Mouse (Mus musculus) kidney, embryonic 15.5 days (tissue): ENCODE measurements at regions not wholly inside any gene's neighbourhood (a gene's known extent, or its start where the extent isn't known, plus 50 kb on each side); places are given as distances from the start of the nearest gene placed in this dataset.

ENCODE experiments used
- ATAC-seq: fragments of 200-750 bp; cut with Nextera tagmentation; replicated peaks from 2 replicates; pipeline ENCODE4 v1.8.0; 2017; ENCODE audit warnings: moderate TSS enrichment; ENCODE audit not compliant: low FRiP score
- H3K27ac ChIP-seq: fragments of 300-500 bp; sonication (generic); 2 replicates; pipeline ENCODE4 v1.5.1; 2015; ENCODE audit warnings: mild to moderate bottlenecking, inconsistent platforms
- H3K27me3 ChIP-seq: fragments of 300-500 bp; sonication (generic); 2 replicates; pipeline ENCODE4 v1.6.1; 2015; ENCODE audit warnings: inconsistent platforms
- H3K36me3 ChIP-seq: fragments of 300-500 bp; sonication (generic); 2 replicates; pipeline ENCODE4 v1.6.1; 2015; ENCODE audit warnings: inconsistent platforms
- H3K4me1 ChIP-seq: fragments of 300-500 bp; sonication (generic); 2 replicates; pipeline ENCODE4 v1.6.1; 2015; ENCODE audit warnings: inconsistent platforms
- H3K4me2 ChIP-seq: fragments of 300-500 bp; sonication (generic); 2 replicates; pipeline ENCODE4 v1.6.1; 2015; ENCODE audit warnings: moderate library complexity, mild to moderate bottlenecking, inconsistent platforms
- H3K4me3 ChIP-seq: fragments of 300-500 bp; sonication (generic); replicated peaks from 2 replicates; pipeline ENCODE4 v1.5.1; 2015; ENCODE audit warnings: mild to moderate bottlenecking, inconsistent platforms
- H3K9ac ChIP-seq: fragments of 300-500 bp; sonication (generic); 2 replicates; pipeline ENCODE4 v1.6.1; 2015; ENCODE audit warnings: mild to moderate bottlenecking, inconsistent platforms
- H3K9me3 ChIP-seq: fragments of 300-500 bp; sonication (generic); replicated peaks from 2 replicates; pipeline ENCODE4 v1.6.1; 2016; ENCODE audit warnings: inconsistent platforms
- WGBS: fragments of 180-500 bp; shearing (Covaris S2); methylation state at CpG from one replicate; pipeline ENCODE4 v1.1.7; 2015; ENCODE audit warnings: mixed read lengths; 5-methylcytosine and 5-hydroxymethylcytosine counted together

DNA sequence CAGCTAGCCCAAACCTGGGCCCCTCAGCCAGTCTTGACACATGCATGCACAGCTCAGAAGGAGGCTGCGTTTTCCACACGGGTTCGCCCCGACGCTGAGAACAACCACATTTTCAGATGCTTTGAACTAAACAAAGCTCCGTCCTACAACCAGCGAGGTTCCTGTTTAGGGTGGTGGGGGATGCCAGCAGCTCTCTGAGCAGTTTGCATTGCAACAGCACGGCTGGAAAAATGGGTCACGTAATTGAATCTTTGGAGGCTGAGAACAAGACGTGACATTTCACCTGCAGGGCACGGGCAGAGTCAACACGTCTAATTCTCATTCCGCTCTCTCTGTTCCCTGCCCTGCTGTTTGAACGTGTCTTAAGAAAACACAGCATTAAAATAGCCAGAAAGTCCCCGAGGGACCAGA lies 119.2 kb downstream of the Syk start:
- Histone ChIP-seq H3K36me3 (no peaks in the 10 kb centered on the region), H3K9me3 (no peaks in the 10 kb centered on the region), H3K4me1 (peaks cover 6% of the 10 kb centered on the region), H3K27ac (no peak overlapping the region), H3K4me2 (peak overlapping the region; percentile 34), H3K27me3 (0 out of 2 replicates have a peak, but pooled peaks cover 7% of the 10 kb centered on the region), H3K4me3 (no peak overlapping the region), H3K9ac (no peak overlapping the region)
- 13% methylated on average over 15 of the region's 15 CpGs for WGBS
- no peak for ATAC-seq

DNA sequence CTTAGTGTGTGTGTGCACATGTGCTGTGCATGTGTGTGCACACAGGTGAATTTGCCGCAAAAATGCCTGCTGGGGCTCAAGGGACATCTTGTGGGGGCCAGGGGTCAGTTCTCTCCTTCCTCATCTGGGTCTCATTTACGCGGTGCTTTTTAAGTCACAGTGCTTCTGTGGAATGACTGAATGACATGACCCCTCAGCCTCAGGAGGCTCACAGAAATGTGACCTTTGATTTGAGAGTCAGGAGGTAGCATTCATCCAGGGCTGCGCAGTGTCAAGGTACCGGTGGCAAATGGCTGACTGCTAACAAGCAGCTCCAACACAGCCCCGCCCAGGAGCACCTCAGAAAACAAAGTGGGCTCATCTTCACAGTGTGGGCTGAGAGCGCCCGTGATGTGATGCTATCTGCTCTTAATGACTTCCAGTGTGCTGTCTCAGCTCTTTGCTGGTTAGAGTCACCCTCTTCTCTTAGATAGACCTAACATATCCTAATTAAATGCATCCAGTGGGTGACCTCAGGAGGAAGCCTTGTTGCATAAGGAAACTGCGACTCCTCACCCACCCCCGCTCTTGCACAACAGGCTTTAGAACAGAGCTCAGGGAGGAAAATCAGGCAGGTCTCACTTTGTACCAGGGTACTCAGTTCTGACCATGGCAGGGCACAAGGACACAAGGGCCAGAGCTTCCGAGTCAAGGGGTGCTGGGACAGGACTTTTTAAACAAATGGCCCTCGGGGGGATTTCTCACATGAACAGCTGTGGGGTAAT lies 120.6 kb downstream of the Syk start:
- 46% methylated on average over 12 of the region's 12 CpGs for WGBS

DNA sequence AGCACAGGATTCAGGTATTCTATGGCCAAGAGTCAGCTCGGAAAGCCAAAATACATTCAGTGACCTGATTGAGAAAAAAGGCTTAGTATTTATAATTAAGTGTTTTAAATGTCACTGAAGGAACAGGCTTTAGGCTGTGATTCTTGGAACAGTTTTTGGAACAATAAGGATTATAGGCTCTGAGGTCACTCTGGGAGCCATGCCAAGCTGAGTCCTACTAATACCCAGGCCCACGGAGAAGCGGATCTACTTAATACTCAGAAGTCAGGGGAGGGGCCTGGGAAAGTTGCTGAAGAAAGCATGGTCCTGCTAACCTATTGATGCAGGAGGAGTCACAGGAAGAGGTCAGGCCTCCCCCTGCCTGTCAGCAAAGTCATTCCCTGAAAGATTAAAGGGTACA lies 121.7 kb downstream of the Syk start:
- Histone ChIP-seq H3K4me1 (peaks cover 6% of the 10 kb centered on the region), H3K27ac (no peak overlapping the region), H3K27me3 (0 out of 2 replicates have a peak, but pooled peaks cover 7% of the 10 kb centered on the region), H3K36me3 (no peaks in the 10 kb centered on the region), H3K4me3 (no peak overlapping the region), H3K9me3 (no peaks in the 10 kb centered on the region), H3K9ac (no peak overlapping the region), H3K4me2 (no peak overlapping the region)
- 56% methylated on average over 3 of the region's 3 CpGs for WGBS
- ATAC-seq: no peak

More for the DNA sequence above, 120.6 kb downstream of the Syk start:
- H3K4me1 ChIP-seq: peaks cover 6% of the 10 kb centered on the region
- H3K4me3 ChIP-seq: no peak overlapping the region
- 0 out of 2 replicates have a peak, but pooled peaks cover 7% of the 10 kb centered on the region for H3K27me3 ChIP-seq
- H3K9me3 ChIP-seq: no peaks in the 10 kb centered on the region
- H3K27ac ChIP-seq: no peak overlapping the region
- H3K4me2 ChIP-seq: no peak overlapping the region
- no peak for ATAC-seq
- H3K36me3 ChIP-seq: no peaks in the 10 kb centered on the region
- H3K9ac ChIP-seq: no peak overlapping the region

DNA sequence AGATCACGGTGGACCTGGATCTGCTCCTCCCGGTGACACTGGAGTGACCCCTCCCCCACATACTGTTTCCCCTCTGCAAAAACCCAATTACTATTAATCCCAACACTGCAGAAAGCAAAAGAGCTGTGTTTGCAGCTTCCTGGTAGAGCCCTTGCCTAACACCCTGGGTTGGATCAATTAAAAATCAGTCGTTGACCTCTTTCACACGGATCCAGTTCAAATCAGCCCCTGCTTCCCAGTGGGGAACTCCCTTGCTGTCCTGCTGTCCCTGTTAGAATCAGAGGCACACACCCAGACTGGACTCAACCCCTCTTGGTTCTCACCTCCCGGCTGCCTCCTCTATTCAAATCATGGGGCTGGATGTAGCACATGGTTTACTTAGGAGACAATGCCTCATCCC lies 126.6 kb downstream of the Syk start:
- Histone ChIP-seq H3K27me3 (no peaks in the 10 kb centered on the region), H3K27ac (no peak overlapping the region), H3K9ac (no peak overlapping the region), H3K9me3 (no peaks in the 10 kb centered on the region), H3K4me1 (peaks cover 8% of the 10 kb centered on the region; the same call in 1 of the 2 replicates), H3K4me3 (no peak overlapping the region), H3K4me2 (no peak overlapping the region), H3K36me3 (no peaks in the 10 kb centered on the region)
- no peak for ATAC-seq
- 52% methylated on average over 5 of the region's 5 CpGs for WGBS

DNA sequence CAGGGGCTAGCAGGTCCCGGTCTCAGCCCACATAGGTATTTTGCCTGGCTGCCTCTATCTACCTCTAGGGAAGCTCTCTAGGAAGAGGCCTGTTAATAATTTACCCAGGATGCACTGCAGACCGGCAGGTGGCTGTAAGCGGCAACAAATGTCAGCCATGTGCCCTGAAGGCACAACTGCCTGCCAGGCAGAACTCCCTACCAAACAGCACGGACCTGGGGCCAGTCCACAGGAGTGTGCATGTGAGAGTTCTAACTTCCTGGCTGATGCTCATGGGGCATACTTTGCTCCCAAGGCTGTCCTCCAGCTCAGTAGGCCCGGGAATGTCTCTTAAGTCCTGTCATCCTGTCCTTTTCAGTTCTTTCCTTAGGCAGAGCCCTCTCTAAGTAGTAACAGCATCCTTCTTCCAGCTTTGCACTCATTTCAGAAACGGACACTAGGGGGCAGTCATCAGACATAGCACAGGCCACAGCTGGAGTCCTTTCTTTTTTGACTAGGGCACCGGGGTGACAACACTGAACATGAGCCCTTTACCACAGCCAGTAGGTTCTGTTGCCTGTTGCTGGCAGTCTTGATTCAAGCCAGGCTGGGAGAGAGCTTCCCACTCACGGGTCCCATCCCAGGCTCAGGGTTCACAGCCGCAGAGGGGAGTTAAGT lies 128.9 kb downstream of the Syk start:
- Histone ChIP-seq H3K4me2 (no peak overlapping the region), H3K27me3 (no peaks in the 10 kb centered on the region), H3K27ac (no peak overlapping the region), H3K9me3 (no peaks in the 10 kb centered on the region), H3K4me3 (no peak overlapping the region), H3K9ac (no peak overlapping the region), H3K4me1 (peaks cover 8% of the 10 kb centered on the region; the same call in 1 of the 2 replicates), H3K36me3 (no peaks in the 10 kb centered on the region)
- ATAC-seq: 0 out of 2 replicates have a peak, but pooled peaks have one; percentile 60
- WGBS: 26% methylated on average over 9 of the region's 9 CpGs

DNA sequence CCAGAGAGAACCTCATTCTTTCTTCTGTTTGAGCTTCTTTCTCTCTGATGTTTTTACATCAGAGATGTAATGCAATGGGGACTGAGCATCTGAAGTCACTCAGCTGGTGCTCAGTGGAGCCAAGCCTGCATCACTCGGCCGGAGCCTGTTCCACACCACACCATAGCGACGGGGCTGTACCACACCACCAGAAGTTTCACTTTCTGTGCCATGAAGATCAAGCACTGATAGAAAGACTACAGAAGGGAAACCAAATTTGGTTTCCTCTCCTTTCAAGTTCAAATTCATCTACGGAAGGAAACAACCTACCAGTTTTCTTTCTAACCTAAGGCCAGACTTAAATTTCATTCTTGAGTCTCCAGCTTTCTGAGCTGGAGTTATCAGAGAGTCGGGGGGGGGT lies 138.5 kb downstream of the Syk start:
- Histone ChIP-seq H3K4me2 (no peak overlapping the region), H3K4me1 (peaks cover 4% of the 10 kb centered on the region; the same call in 1 of the 2 replicates), H3K27me3 (no peaks in the 10 kb centered on the region), H3K27ac (no peak overlapping the region), H3K4me3 (no peak overlapping the region), H3K9ac (no peak overlapping the region), H3K36me3 (no peaks in the 10 kb centered on the region), H3K9me3 (no peaks in the 10 kb centered on the region)
- 85% methylated on average over 6 of the region's 6 CpGs for WGBS
- no peak for ATAC-seq

DNA sequence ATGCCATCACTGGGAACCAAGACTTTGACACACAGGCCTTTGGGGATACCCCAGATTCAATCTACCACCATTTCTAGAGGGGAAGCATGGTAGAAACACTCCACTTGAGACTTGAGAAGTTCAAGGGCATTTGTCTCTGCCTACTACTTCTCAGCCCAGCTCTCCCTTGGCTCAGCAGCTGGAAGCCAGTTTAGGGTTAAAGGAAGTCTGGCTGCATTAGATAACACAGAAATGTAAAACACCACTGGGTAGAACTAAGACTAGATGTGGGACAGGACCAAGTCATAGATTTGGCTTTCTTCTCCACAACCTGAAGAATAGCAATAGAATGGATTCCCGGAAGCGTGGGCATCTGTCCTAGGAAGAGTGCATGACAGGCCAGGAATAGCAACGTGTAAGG lies 139.7 kb downstream of the Syk start:
- no peak overlapping the region for H3K9ac ChIP-seq
- no peak overlapping the region for H3K4me2 ChIP-seq
- no peak overlapping the region for H3K4me3 ChIP-seq
- H3K27me3 ChIP-seq: no peaks in the 10 kb centered on the region
- WGBS: 82% methylated on average over 3 of the region's 3 CpGs
- ATAC-seq: no peak
- H3K27ac ChIP-seq: no peak overlapping the region
- no peaks in the 10 kb centered on the region for H3K36me3 ChIP-seq
- H3K4me1 ChIP-seq: peaks cover 4% of the 10 kb centered on the region; the same call in 1 of the 2 replicates
- no peaks in the 10 kb centered on the region for H3K9me3 ChIP-seq

DNA sequence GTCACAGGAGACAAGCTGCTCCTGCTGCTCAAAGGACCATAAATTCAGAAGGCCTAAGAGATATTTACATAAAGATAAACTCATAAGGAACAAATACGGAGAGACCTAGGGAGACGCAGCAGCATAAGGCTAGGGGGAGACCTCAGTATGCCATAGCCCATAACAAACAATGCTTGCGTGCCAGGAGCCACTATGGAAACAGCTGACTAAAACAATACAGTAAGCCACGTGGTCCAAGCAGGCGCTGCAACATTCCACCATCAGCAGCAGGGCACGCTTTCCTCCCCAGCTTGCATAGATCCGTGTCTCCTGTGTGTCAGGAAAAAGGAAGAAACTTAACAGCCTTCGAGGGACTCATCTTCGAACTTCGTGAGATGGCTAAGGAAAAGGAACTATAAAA lies 143.1 kb downstream of the Syk start:
- Histone ChIP-seq H3K4me2 (no peak overlapping the region), H3K4me3 (no peak overlapping the region), H3K9me3 (no peaks in the 10 kb centered on the region), H3K27ac (no peak overlapping the region), H3K36me3 (no peaks in the 10 kb centered on the region), H3K9ac (no peak overlapping the region), H3K27me3 (no peaks in the 10 kb centered on the region), H3K4me1 (peaks cover 8% of the 10 kb centered on the region; the same call in 1 of the 2 replicates)
- no peak for ATAC-seq
- 49% methylated on average over 10 of the region's 10 CpGs for WGBS

DNA sequence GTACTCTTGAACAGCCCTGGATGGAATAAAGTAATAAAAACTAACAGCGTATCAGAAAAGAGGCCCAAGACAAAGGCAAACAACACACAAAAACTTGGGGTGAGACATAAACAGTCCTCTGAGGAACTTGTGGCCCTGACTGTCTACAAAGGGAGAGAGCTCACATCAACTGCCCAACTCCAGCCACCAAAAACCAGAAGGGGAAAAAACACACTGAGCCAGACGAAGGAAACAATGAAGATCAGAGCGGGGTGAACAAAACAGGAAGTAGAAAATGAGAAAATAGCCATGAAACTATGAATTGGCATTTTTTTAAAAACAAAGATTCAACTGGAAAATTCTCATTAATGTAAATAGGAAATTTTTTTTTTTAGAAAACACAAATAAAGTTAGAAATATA lies 143.6 kb downstream of the Syk start:
- Histone ChIP-seq H3K4me1 (peaks cover 8% of the 10 kb centered on the region; the same call in 1 of the 2 replicates), H3K27ac (no peak overlapping the region), H3K4me2 (no peak overlapping the region), H3K9me3 (no peaks in the 10 kb centered on the region), H3K4me3 (no peak overlapping the region), H3K9ac (no peak overlapping the region), H3K27me3 (no peaks in the 10 kb centered on the region), H3K36me3 (no peaks in the 10 kb centered on the region)
- WGBS: 72% methylated on average over 3 of the region's 3 CpGs
- no peak for ATAC-seq

DNA sequence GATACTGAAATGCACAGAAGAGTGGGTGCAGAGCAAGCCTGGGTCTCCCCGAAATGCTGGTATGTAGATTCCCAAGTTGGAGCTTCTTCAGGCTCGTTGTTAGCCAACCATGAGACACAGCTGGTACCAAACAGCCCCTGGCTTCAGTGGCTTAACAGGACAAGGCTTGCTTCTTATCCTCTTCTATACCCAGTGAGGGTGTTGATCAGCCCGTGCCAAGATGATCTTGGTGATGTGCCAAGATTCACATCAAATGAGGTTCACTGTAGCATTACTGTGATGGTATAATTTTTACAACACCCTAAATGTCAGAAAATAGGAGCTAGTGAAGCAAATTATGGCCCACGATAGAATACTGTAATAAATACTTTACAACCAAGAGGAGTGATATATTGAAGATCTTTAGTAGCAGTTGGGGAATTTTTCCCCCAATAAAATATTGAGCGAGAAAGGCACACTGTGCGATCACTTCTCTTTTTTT lies 152.5 kb downstream of the Syk start:
- Histone ChIP-seq H3K4me2 (no peak overlapping the region), H3K4me3 (no peak overlapping the region), H3K27me3 (no peaks in the 10 kb centered on the region), H3K9me3 (no peaks in the 10 kb centered on the region), H3K27ac (no peak overlapping the region), H3K9ac (no peak overlapping the region), H3K36me3 (no peaks in the 10 kb centered on the region), H3K4me1 (peaks cover 16% of the 10 kb centered on the region)
- 60% methylated on average over 6 of the region's 6 CpGs for WGBS
- ATAC-seq: no peak

DNA sequence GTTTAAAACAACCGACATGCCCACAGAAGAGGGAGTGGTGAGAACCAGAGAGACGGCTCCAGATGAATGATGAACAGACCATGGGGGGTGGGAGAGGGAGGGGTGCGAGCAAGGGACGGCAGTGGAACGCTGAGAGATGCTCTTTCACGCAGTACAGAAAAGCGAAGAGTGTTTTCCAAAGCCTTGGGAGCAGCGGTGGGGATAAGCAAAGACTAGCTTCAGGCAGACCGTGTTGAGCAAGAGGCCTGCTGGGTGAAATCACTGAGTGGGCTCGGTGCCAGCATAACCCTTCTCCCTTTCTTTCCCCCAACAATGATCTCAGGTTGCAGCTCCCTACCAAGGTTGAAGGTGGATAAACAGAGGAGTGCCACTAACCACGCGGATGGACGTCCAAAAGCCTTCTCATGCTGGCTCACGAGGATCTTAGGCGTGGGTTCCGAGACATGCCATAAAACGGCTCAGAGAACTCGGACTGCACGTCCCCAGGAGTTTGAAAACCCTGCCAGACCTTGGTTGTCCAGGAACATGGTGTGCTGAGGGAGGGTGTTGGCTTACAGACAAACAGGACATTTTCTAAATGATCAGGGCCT lies 153.1 kb downstream of the Syk start:
- Histone ChIP-seq H3K36me3 (no peaks in the 10 kb centered on the region), H3K27ac (no peak overlapping the region), H3K4me2 (no peak overlapping the region), H3K27me3 (no peaks in the 10 kb centered on the region), H3K4me1 (peaks cover 14% of the 10 kb centered on the region), H3K9ac (no peak overlapping the region), H3K4me3 (no peak overlapping the region), H3K9me3 (no peaks in the 10 kb centered on the region)
- no peak for ATAC-seq
- WGBS: 31% methylated on average over 19 of the region's 19 CpGs

DNA sequence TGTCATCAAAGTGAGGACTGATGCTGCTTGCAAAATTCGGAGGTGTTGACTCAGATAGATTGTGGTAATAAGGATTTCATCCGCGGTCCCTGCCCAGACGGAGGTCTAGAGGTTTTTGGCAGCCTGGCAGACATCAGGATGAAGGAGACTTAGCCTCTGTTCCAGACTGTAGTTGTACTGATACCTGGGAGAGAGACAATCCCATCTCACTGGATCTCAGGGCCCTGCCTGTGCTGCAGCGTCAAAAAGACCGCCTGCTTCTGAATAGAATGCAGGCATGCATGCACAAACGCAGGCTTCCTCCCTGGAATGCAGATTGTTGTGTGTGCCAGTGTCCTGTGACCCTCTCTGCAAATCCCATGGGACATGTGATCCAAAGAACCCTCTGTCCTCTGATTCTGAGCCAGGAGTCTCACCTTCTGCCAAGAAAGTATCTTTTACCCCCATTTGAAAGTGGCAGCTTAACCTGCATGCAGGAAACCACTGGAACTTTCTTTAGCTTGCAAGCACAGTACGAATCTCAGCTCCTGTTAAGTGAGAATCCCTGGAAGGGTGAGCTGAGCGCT lies 155.2 kb downstream of the Syk start:
- no peak overlapping the region for H3K27ac ChIP-seq
- H3K36me3 ChIP-seq: no peaks in the 10 kb centered on the region
- no peaks in the 10 kb centered on the region for H3K9me3 ChIP-seq
- H3K4me1 ChIP-seq: peaks cover 14% of the 10 kb centered on the region
- no peak overlapping the region for H3K9ac ChIP-seq
- H3K27me3 ChIP-seq: no peaks in the 10 kb centered on the region
- H3K4me3 ChIP-seq: no peak overlapping the region
- no peak overlapping the region for H3K4me2 ChIP-seq
- 69% methylated on average over 9 of the region's 9 CpGs for WGBS
- ATAC-seq: no peak
